Mouse (Mus musculus) cerebral cortex, adult 2 months (tissue): ENCODE results near the gene Eif4ebp2.

ENCODE experiments used
- WGBS: fragments of 180-500 bp; shearing (Covaris S2); methylation state at CpG from one replicate; pipeline ENCODE4 v1.1.7; 2018; 5-methylcytosine and 5-hydroxymethylcytosine counted together

The Eif4ebp2 gene

GRCm38 (mm10) chr10:61383021-61383714 is 69.3 kb downstream of the Eif4ebp2 start, which contains the start of gene Pald1:
Gene Pald1 (minus strand): TSS chr10:61383530.
- WGBS: under 1% methylated on average over 54 of the region's 60 CpGs

- 11% methylated on average over 8 of the region's 8 CpGs for WGBS
Measured at GRCm38 (mm10) chr10:61382281-61382731, 70.2 kb downstream of the Eif4ebp2 start.

GRCm38 (mm10) chr10:61381823-61382222 is 70.6 kb downstream of the Eif4ebp2 start:
- 46% methylated on average over 8 of the region's 8 CpGs for WGBS

GRCm38 (mm10) chr10:61380186-61380585 is 72.3 kb downstream of the Eif4ebp2 start:
- WGBS: 34% methylated on average over 9 of the region's 9 CpGs

- WGBS: 84% methylated on average over 13 of the region's 13 CpGs
Measured at GRCm38 (mm10) chr10:61379340-61380040, 73.0 kb downstream of the Eif4ebp2 start.

- 75% methylated on average over 5 of the region's 5 CpGs for WGBS
Measured at GRCm38 (mm10) chr10:61378698-61379097, 73.8 kb downstream of the Eif4ebp2 start.
